Mouse (Mus musculus): Measurements from ENCODE around the gene Alkbh3. TPM values are rescaled to one million over a fixed set of nuclear protein-coding genes. Genes with fewer than 3 reads are reported as not detected.

Gene Alkbh3
- total RNA-seq, 2 experiments from 2014 or later: 26.0 to 71.6 TPM

DNA sequence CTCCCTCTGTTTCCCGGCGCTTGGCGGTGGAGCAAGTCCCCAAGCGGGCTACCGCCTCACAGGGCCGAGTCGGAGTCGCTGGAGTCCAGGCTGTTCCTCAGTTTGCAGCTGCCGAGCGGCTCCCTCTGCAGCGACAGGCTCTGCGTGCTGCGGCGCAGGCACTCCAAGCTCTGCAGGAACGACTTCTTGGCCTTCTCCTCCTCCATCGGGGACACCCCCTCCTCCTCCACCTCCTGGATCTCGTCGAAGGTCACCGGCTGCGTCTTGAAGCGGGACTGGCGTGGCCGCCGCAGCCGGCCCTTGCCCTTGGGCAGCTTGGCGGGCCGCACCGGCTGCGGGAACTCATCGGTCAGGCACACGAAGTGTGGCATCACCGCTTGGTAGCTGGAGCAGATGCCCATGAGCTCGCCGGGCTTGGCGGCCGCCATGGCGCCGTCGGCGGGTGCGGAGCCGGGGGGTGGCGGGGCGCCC is 54.2 kb downstream of the Alkbh3 start:
- no peak for ATAC-seq (ENCODE audit: poor library complexity, severe bottlenecking)

DNA sequence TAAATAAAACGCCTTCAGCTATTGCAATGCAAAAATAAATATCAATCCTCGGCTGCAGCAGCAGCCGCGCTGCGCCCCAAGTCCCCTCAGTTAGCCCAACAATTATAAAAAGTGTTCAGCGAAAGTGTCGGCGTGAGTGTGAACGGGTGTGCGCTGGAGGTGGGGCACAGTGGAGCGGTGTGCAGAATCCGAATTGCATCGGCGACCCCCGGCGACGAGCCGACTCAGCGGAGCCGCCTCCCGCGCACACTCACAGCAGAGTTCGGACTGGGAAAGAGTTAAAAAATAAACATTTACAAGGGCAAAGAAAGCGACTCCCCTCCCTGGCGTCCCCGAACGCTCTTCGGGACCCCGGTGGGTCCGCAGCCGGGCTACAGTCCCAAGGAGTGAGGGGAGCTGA is 54.7 kb downstream of the Alkbh3 start:
- ATAC-seq (ENCODE audit: poor library complexity, severe bottlenecking): no peak

DNA sequence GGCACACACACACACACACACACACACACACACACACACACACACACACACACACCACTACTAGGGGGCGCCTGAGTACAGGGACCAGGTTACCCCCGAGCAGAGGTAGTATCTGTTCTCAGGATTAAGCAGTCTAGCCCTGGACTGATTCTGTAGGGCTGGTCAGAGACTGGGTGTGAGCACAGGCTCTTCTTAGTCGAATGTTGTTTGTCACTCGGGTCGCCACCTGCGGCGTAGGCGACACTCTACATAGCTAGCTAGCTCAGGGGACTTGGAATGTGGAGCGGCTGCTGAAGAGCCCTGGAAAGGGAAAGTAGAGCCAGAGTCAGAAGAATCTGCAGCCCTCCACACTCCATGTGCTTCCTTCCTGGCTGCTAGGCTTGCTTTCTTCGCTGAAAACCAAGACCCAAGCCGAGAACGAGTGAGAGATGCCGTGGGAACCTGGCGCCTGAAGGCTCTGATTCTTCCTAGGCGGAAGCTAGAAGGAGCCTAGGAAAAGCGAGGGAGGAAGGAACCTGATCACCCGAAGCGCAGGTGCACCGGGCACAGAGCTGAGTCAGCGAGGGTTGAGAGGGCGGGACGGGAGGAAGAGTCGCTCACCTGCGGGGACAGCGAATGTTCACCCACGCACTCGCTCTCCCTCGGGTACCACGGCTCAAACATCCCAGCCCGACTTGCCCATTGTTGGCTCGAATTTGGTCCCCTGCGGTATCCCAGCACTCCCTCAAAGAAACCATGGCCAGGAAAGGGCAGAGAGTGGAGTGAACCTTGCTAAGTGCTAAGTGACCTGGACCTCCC is 55.6 kb downstream of the Alkbh3 start:
- no peak for ATAC-seq (ENCODE audit: poor library complexity, severe bottlenecking)

DNA sequence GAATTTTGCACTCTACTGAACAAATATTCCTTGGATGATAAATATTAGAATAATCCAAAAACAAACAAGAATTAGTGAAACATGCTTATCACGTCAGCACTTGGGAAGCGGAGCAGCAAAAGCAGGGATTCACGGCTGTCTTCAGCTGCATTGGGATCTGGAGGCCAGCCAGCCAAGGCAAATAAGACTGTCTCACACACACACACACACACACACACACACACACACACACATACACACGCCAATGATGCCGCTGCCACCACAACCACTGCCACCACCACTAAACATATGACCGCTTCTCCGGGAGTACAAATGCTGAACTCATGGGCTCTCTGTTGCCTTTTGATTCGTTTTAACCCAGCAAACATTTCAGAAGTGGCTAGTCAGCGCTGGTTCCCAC is 56.9 kb downstream of the Alkbh3 start:
- no peak for ATAC-seq (ENCODE audit: poor library complexity, severe bottlenecking)

DNA sequence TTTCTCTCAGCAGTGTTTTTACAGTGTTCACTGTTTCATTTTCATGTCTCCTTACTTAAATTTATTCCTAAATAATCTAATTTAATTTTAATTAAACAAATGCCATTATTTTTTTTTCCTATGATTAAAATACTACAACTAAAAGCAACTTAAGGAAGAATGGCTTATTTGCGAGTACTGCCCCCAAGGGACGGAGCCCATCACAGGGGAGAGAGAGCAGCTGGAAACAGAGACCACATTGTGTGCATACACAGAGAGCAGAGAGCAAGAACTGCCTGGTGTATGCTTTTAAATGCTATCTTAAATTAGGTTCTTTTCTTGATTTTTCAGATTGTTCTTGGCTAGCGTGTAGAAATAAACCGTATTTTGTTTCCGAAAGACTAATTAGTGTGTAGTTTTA is 63.6 kb downstream of the Alkbh3 start:
- no peak for ATAC-seq (ENCODE audit: poor library complexity, severe bottlenecking)

GRCm38 (mm10) chr2:93944855-93945254 is 65.8 kb downstream of the Alkbh3 start:
- no peak for ATAC-seq (ENCODE audit: poor library complexity, severe bottlenecking)

GRCm38 (mm10) chr2:93944099-93944498 is 66.5 kb downstream of the Alkbh3 start:
- no peak for ATAC-seq (ENCODE audit: poor library complexity, severe bottlenecking)

DNA sequence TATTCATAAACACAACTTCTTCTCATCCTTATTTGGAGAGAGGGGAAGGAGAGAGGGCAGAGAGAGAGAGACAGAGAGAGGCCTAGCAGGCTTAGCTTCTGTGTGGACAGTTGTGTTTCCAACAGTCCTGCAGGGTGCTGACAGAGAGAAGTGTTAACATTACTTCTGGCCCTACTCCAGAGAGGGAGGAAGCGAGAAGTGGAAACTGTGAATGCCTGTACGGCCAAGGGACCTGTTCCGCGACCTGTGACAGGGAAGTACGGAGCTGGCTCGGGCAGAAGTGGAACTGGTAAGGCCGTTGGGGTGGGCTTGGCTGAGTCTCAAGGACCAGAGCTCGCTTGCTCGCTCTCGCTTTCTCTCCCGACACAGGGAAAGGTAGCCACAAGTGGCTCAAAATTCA is 68.9 kb downstream of the Alkbh3 start:
- peak; percentile 90 for ATAC-seq (ENCODE audit: poor library complexity, severe bottlenecking)

GRCm38 (mm10) chr2:93938534-93938933 is 72.1 kb downstream of the Alkbh3 start:
- no peak for ATAC-seq (ENCODE audit: poor library complexity, severe bottlenecking)

Other genes starting within 250 kb of the Alkbh3 start
- 23.1 and 29.7 TPM in 2 replicates for gene Ext2, start 188.2 kb downstream of the Alkbh3 start, total RNA-seq (2015)
- gene Ext2, start 188.2 kb downstream of the Alkbh3 start, total RNA-seq (2017): 16.3 and 20.2 TPM in 2 replicates
- gene Accs, start 160.9 kb downstream of the Alkbh3 start, total RNA-seq (2015): 8.3 and 9.6 TPM in 2 replicates
- gene Accs, start 160.9 kb downstream of the Alkbh3 start, total RNA-seq (2017): 11.7 and 12.7 TPM in 2 replicates
- not detected in 2 replicates for gene Accsl, start 141.7 kb downstream of the Alkbh3 start, total RNA-seq (2015)
- not detected in 2 replicates for gene Accsl, start 141.7 kb downstream of the Alkbh3 start, total RNA-seq (2017)
- 0.11 TPM in 1 of 2 replicates, not detected in the other for gene Gm13889, start 53.6 kb downstream of the Alkbh3 start, total RNA-seq (2015)
- gene Gm13889, start 53.6 kb downstream of the Alkbh3 start, total RNA-seq (2017): 0.51 TPM in 1 of 2 replicates, not detected in the other
- gene Gm27027, start 14.5 kb downstream of the Alkbh3 start, total RNA-seq (2015): not detected in 2 replicates
- not detected in 2 replicates for gene Gm27027, start 14.5 kb downstream of the Alkbh3 start, total RNA-seq (2017)
- gene Hsd17b12, start 147.2 kb upstream of the Alkbh3 start, total RNA-seq (2015): 67.6 and 70.4 TPM in 2 replicates
- gene Hsd17b12, start 147.2 kb upstream of the Alkbh3 start, total RNA-seq (2017): 72.0 and 80.6 TPM in 2 replicates

Data from megakaryocyte, adult 5-6 weeks (primary cell).